Mouse (Mus musculus): ENCODE results near the gene Cacna1d. TPM values are rescaled to one million over a fixed set of nuclear protein-coding genes. Genes with fewer than 3 reads are reported as not detected.

Gene Cacna1d
- polyA plus RNA-seq, 1 experiment from 2014 or later = 1.5 TPM

DNA sequence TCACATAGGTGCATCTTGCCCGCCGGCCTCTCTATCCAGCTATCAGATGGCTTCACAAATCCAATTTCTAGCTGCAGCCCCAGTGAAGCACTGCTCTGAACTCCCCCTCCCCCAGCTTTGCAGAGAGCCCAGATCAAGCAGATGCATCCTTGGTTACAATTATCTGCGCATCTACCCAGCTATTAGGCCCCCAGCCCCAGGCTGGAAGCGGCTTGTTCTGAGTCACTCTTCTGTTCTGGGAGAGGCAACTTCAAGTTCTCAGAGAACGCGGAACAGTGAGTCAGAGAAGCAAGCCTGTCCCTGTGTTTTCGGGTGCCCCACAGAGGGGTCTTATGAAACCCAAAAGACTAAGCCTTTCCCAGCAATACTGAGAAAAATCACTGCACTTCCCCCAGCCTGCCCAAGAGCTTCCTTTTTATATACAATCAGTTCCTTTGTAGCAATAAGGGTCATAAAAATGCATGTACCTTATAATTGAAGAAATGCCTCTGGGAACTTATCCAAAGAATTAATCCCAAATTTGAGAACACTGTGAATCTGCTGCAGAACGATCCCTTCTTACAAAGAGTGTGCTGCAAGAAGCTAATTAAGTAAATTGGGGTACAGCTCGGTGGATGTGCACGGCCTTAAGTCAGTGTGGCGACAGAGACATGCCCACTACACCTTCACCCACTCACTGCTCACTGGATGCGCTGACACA is 235.4 kb downstream of the Cacna1d start:
- no peak overlapping the region for H3K4me2 ChIP-seq (replicated peaks; ENCODE audit: low read depth)
- no peak for TF ChIP-seq CTCF (IDR thresholded peaks at IDR 0.05; ENCODE audit: low read depth)
- ATAC-seq = no peak
- no peaks in the 10 kb centered on the region for H3K27me3 ChIP-seq (replicated peaks; ENCODE audit: control insufficient read depth, insufficient read depth, low read length)
- no peak overlapping the region for H3K4me3 ChIP-seq (ENCODE audit: low read depth, low read length)
- no peaks in the 10 kb centered on the region for H3K9me3 ChIP-seq (ENCODE audit: control insufficient read depth)
- H3K36me3 ChIP-seq (ENCODE audit: control insufficient read depth, insufficient read depth) = no peaks in the 10 kb centered on the region
- no peak overlapping the region for H3K27ac ChIP-seq (ENCODE audit: low read depth, low read length)
- WGBS = 79% methylated on average over 12 of the region's 12 CpGs
- no peak overlapping the region for H3K9ac ChIP-seq (ENCODE audit: low read depth, low read length)
- no peaks in the 10 kb centered on the region for H3K4me1 ChIP-seq (replicated peaks; ENCODE audit: control insufficient read depth, insufficient read depth, low read length)

GRCm38 (mm10) chr14:30254776-30255175 is 236.5 kb downstream of the Cacna1d start:
- H3K9ac ChIP-seq (ENCODE audit: low read depth, low read length) = no peak overlapping the region
- no peaks in the 10 kb centered on the region for H3K4me1 ChIP-seq (replicated peaks; ENCODE audit: control insufficient read depth, insufficient read depth, low read length)
- no peaks in the 10 kb centered on the region for H3K9me3 ChIP-seq (ENCODE audit: control insufficient read depth)
- ATAC-seq = no peak
- H3K4me3 ChIP-seq (ENCODE audit: low read depth, low read length) = no peak overlapping the region
- no peaks in the 10 kb centered on the region for H3K27me3 ChIP-seq (replicated peaks; ENCODE audit: control insufficient read depth, insufficient read depth, low read length)
- no peak for TF ChIP-seq CTCF (IDR thresholded peaks at IDR 0.05; ENCODE audit: low read depth)
- no peak overlapping the region for H3K4me2 ChIP-seq (replicated peaks; ENCODE audit: low read depth)
- H3K36me3 ChIP-seq (ENCODE audit: control insufficient read depth, insufficient read depth) = no peaks in the 10 kb centered on the region
- H3K27ac ChIP-seq (ENCODE audit: low read depth, low read length) = no peak overlapping the region
- WGBS = 68% methylated on average over 4 of the region's 4 CpGs

DNA sequence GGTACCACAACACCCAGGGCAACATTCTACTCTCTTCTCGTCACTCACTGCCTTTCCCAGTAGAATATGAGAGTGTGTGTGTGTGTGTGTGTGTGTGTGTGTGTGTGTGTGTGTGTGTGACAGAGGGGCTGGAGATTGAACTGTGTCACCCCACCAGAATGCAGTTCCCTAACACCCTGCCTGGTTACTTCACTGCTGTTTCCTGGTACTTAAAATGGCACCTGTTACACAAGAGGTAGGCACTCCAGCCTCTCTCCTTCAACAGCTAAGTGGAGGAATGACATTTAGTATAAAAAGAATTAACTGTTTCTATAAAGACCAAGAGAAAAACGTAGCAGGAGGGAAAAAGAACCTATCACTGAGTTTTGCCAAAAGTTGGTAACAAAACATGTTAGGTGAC is 238.4 kb downstream of the Cacna1d start:
- Histone ChIP-seq H3K9me3 (ENCODE audit: control insufficient read depth) (no peaks in the 10 kb centered on the region), H3K4me2 (replicated peaks; ENCODE audit: low read depth) (no peak overlapping the region), H3K4me1 (replicated peaks; ENCODE audit: control insufficient read depth, insufficient read depth, low read length) (no peaks in the 10 kb centered on the region), H3K4me3 (ENCODE audit: low read depth, low read length) (no peak overlapping the region), H3K27ac (ENCODE audit: low read depth, low read length) (no peak overlapping the region), H3K9ac (ENCODE audit: low read depth, low read length) (no peak overlapping the region), H3K27me3 (replicated peaks; ENCODE audit: control insufficient read depth, insufficient read depth, low read length) (no peaks in the 10 kb centered on the region), H3K36me3 (ENCODE audit: control insufficient read depth, insufficient read depth) (no peaks in the 10 kb centered on the region)
- TF ChIP-seq CTCF (IDR thresholded peaks at IDR 0.05; ENCODE audit: low read depth) = no peak
- no peak for ATAC-seq
- WGBS = 69% methylated on average over 2 of the region's 2 CpGs

DNA sequence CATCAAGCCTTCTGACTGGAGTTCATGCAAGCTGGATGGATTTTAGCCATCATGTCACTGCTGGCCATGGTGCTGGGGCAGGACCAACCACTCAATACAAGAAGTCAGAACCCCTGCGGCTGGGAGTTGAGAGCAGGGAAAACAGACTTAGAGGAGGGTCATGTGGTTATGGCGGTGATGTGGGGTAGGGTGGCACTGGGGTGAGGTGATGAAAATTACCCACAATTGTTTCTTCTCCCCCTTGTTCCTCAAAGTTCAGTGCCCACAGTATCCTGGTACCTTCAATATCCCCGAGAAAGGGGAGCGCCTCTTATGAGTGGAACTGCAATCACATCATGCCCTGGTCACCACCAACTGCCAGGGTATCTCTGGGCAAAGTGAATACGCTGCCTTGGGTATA is 239.9 kb downstream of the Cacna1d start:
- no peaks in the 10 kb centered on the region for H3K36me3 ChIP-seq (ENCODE audit: control insufficient read depth, insufficient read depth)
- H3K4me3 ChIP-seq (ENCODE audit: low read depth, low read length) = no peak overlapping the region
- no peak overlapping the region for H3K27ac ChIP-seq (ENCODE audit: low read depth, low read length)
- H3K4me2 ChIP-seq (replicated peaks; ENCODE audit: low read depth) = no peak overlapping the region
- 84% methylated on average over 5 of the region's 5 CpGs for WGBS
- H3K9ac ChIP-seq (ENCODE audit: low read depth, low read length) = no peak overlapping the region
- TF ChIP-seq CTCF (IDR thresholded peaks at IDR 0.05; ENCODE audit: low read depth) = no peak
- H3K27me3 ChIP-seq (replicated peaks; ENCODE audit: control insufficient read depth, insufficient read depth, low read length) = no peaks in the 10 kb centered on the region
- no peak for ATAC-seq
- H3K9me3 ChIP-seq (ENCODE audit: control insufficient read depth) = no peaks in the 10 kb centered on the region
- H3K4me1 ChIP-seq (replicated peaks; ENCODE audit: control insufficient read depth, insufficient read depth, low read length) = no peaks in the 10 kb centered on the region

DNA sequence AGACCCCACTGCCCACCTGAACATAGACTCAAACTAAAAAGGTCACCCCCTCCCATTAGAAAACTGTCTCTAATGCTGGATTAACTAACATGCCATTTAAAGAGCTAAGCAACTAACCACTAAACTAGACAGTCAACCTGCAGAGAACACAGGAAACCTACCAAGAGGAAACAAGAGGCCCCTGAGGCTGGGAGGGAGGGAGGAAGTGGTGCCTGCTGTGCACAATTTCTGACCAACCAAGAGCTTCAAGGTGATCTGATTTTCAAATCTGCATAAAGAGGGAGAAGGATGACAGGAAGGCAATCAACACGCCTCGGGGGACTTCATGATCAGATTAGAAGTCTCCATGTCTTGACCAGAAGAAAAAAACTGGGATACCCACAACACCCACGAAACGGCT is 241.7 kb downstream of the Cacna1d start:
- WGBS = 84% methylated on average over 4 of the region's 4 CpGs
- Histone ChIP-seq H3K27me3 (replicated peaks; ENCODE audit: control insufficient read depth, insufficient read depth, low read length) (no peaks in the 10 kb centered on the region), H3K36me3 (ENCODE audit: control insufficient read depth, insufficient read depth) (no peaks in the 10 kb centered on the region), H3K27ac (ENCODE audit: low read depth, low read length) (no peak overlapping the region), H3K9ac (ENCODE audit: low read depth, low read length) (no peak overlapping the region), H3K4me3 (ENCODE audit: low read depth, low read length) (no peak overlapping the region), H3K9me3 (ENCODE audit: control insufficient read depth) (no peaks in the 10 kb centered on the region), H3K4me2 (replicated peaks; ENCODE audit: low read depth) (no peak overlapping the region), H3K4me1 (replicated peaks; ENCODE audit: control insufficient read depth, insufficient read depth, low read length) (no peaks in the 10 kb centered on the region)
- ATAC-seq = no peak
- no peak for TF ChIP-seq CTCF (IDR thresholded peaks at IDR 0.05; ENCODE audit: low read depth)

DNA sequence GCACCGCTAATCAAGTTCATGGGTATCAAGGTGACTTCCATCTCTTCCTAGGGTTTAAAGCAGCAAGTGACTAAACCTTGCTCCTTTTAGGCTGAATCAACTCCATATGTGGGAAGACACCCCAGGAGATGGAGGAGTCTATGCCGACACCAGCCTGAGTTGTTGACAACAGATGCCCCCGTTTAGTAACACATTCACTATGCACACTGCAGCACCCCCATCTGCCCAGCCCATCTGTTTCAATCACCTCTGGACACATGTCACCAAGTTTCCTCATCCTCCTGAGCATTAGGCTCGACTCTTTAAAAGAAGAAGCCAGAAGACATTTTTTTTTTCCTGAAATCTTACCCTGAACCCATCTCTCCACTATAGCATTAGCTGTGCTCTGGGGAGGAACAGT is 242.4 kb downstream of the Cacna1d start:
- H3K4me1 ChIP-seq (replicated peaks; ENCODE audit: control insufficient read depth, insufficient read depth, low read length) = no peaks in the 10 kb centered on the region
- H3K4me3 ChIP-seq (ENCODE audit: low read depth, low read length) = no peak overlapping the region
- no peak for ATAC-seq
- H3K36me3 ChIP-seq (ENCODE audit: control insufficient read depth, insufficient read depth) = no peaks in the 10 kb centered on the region
- no peaks in the 10 kb centered on the region for H3K9me3 ChIP-seq (ENCODE audit: control insufficient read depth)
- WGBS = 91% methylated on average over 4 of the region's 4 CpGs
- no peak overlapping the region for H3K9ac ChIP-seq (ENCODE audit: low read depth, low read length)
- H3K4me2 ChIP-seq (replicated peaks; ENCODE audit: low read depth) = no peak overlapping the region
- H3K27me3 ChIP-seq (replicated peaks; ENCODE audit: control insufficient read depth, insufficient read depth, low read length) = no peaks in the 10 kb centered on the region
- TF ChIP-seq CTCF (IDR thresholded peaks at IDR 0.05; ENCODE audit: low read depth) = no peak
- H3K27ac ChIP-seq (ENCODE audit: low read depth, low read length) = no peak overlapping the region

DNA sequence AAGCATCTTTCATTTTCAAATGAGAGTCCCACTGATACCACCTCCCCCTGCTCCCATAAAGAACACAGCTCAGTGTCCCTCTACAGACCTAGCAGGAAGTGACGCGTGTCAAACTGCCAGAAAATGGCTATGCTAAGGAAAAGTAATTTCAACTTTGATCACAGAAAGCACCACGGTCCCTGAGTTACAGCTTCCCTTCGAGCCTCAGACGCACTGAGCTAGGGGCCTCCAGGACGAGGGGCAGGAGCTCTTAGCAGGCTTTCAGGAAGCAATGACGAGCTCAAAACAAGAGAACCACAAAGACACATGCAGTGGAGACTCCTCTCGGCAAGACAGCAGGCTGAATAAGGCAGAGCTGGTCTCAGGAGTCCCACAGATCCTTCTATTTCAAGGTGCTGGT is 243.1 kb downstream of the Cacna1d start:
- 68% methylated on average over 8 of the region's 8 CpGs for WGBS
- TF ChIP-seq CTCF (IDR thresholded peaks at IDR 0.05; ENCODE audit: low read depth) = no peak

More for the DNA sequence above, 243.1 kb downstream of the Cacna1d start:
- no peak overlapping the region for H3K4me2 ChIP-seq (replicated peaks; ENCODE audit: low read depth)
- H3K36me3 ChIP-seq (ENCODE audit: control insufficient read depth, insufficient read depth) = no peaks in the 10 kb centered on the region
- H3K27ac ChIP-seq (ENCODE audit: low read depth, low read length) = no peak overlapping the region
- H3K9ac ChIP-seq (ENCODE audit: low read depth, low read length) = no peak overlapping the region
- no peak overlapping the region for H3K4me3 ChIP-seq (ENCODE audit: low read depth, low read length)
- no peaks in the 10 kb centered on the region for H3K4me1 ChIP-seq (replicated peaks; ENCODE audit: control insufficient read depth, insufficient read depth, low read length)
- H3K9me3 ChIP-seq (ENCODE audit: control insufficient read depth) = no peaks in the 10 kb centered on the region
- ATAC-seq = no peak
- no peaks in the 10 kb centered on the region for H3K27me3 ChIP-seq (replicated peaks; ENCODE audit: control insufficient read depth, insufficient read depth, low read length)

Data from intestine, postnatal 0 days (tissue).